Mouse (Mus musculus) brain, embryonic 14.5 days (tissue): ENCODE results near the gene Trim25.
"Not testable (repeated sequence)": the region's sequence is repeated elsewhere in the genome, so short reads cannot be mapped to it uniquely, and the experiment has no call there.

ENCODE experiments used
- CTCF ChIP-seq: fragments of 200-500 bp; IDR thresholded peaks from 2 replicates; pipeline ENCODE4 v1.5.1; 2012; ENCODE audit warnings: inconsistent platforms, mild to moderate bottlenecking, moderate library complexity, borderline replicate concordance; ENCODE audit not compliant: insufficient read depth, insufficient read length; ENCODE audit errors: extremely low read depth
- POLR2A ChIP-seq: fragments of 200-500 bp; IDR thresholded peaks from 2 replicates; pipeline ENCODE4 v1.6.1; 2012; ENCODE audit warnings: mild to moderate bottlenecking, inconsistent platforms, borderline replicate concordance; ENCODE audit not compliant: poor library complexity, insufficient read depth, insufficient read length, severe bottlenecking; ENCODE audit errors: extremely low read depth

DNA sequence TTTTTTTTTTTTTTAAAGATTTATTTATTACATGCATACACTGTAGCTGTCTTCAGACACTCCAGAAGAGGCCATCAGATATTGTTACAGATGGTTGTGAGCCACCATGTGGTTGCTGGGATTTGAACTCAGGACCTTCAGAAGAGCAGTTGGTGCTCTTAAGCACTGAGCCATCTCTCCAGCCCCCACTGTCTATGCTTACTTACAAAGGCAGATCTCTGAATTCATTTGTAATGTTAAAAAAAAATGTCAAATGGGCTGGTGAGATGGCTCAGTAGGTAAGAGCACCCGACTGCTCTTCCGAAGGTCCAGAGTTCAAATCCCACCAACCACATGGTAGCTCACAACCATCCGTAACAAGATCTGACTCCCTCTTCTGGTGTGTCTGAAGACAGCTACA lies 46.3 kb downstream of the Trim25 start:
- TF ChIP-seq CTCF, POLR2A: not testable (repeated sequence)
